Mouse (Mus musculus) heart, adult 8-10 months (tissue): ENCODE data around the gene D430041D05Rik. TPM values are rescaled to one million over a fixed set of nuclear protein-coding genes. Genes with fewer than 3 reads are reported as not detected.

ENCODE experiments used
- DNase-seq: peaks from one replicate; pipeline ENCODE4 v3.0.0; 2022; ENCODE audit warnings: low spot score
- total RNA-seq, 4 experiments: library from RNA; stranded (reverse); gene quantifications; 2 replicates each; pipeline ENCODE4 v1.2.4; 2022

Gene D430041D05Rik
- total RNA-seq, 4 experiments from 2014 or later = 0.03 to 0.06 (median 0.06) TPM

DNA sequence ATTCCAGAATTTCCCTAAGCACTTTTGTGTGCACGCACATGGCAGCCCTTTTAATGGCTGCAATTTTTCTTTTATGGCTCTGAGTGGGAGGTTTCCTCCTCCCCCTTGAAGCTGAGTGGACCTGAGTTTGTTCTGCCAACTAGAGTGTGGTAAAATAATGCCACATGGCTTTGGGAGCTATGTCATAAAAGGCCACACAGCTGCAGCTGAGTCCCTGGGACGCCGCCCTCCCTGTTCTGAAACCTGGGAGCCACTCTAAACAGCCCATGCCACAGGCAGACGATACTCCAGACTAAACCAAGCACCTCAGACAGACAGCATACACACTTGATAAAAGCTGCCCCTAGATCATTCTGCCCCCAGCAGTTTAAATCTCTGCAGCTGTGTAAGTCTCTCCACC lies 143.8 kb downstream of the D430041D05Rik start:
- DNase-seq = no peak

- DNase-seq = no peak
These were observed 149.1 kb downstream of the D430041D05Rik start for GRCm38 (mm10) chr2:104261741-104262067.

GRCm38 (mm10) chr2:104260920-104261740 lies 149.7 kb downstream of the D430041D05Rik start:
- DNase-seq = peak; percentile 1

DNA sequence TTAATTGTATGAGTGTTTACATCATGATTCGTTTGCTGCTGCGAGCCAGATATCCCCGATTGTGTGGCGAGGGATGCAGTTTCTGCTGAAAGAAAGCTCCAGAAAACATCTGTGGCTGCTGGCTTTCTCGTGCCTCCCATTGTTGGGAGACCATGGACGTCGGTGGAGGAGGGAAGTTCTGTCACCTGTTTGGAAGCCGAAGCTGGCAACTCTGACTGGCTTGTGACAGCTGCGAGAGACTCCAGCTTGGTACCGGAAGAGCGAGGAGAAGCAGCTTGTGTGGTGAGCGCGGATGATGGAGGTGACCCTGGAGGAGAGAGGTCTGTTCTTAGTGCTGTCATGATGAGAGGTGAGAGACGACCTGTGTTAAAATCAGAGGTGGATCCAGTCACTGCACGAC lies 154.2 kb downstream of the D430041D05Rik start:
- no peak for DNase-seq

GRCm38 (mm10) chr2:104254944-104255343 lies 155.9 kb downstream of the D430041D05Rik start:
- DNase-seq = no peak

- DNase-seq = no peak
These were observed 157.5 kb downstream of the D430041D05Rik start for GRCm38 (mm10) chr2:104253341-104253740.

DNA sequence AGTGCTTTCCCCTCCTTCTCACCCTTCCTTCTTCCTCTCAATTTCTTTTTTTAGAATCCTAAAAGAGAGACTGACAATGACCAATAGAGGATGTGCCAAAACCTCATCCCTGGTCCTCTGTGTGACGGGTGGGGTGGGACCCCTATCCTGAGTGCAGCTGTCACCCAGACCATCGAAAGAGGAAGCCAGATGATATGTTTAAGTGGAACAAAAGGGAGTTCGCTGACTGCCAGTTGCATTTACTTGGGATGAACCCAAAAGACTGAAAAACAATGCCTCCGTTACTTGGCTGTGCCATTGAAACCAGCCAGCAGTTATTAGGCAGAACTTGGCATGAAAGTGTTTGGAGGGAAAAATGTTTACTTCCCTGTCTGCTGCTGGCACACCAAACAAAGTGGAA lies 159.2 kb downstream of the D430041D05Rik start:
- DNase-seq = no peak

DNA sequence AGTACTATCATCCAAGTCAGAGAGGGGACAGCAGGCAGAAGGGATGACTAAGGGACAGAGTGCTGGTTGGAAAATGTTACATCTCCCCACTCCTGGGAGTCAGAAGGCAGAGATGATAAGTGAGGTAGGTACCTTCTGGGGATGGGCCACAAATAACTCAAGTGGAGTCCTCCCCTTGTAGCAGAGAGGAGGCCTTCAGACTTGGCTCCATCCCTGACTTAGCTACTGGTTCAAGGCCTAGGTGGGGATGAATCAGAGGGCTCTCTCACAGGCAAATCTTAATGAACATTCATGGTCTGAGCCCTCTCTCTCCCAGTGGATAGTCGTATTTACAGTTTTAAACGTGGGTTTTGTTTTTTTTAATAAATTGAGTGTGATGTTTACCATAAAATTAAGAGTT lies 161.0 kb downstream of the D430041D05Rik start:
- DNase-seq = no peak

DNA sequence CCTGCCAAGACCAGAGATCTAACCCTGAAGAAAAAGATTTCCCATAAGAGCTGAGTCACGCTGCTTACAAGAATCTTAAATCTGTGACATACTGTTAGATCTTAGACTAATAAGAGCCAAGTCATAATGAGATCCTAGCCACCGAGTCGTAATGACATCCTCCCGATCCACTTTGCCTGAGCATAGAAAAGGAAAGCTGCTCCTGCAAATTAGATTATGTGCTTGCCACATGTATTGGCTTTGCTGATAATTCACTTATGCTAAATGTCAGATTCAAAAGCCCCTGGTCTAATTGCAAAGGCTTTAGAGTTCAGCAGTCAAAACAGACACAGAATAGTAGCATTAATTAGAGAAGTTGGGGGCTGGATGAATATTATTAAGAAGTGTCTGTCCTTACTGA lies 164.0 kb downstream of the D430041D05Rik start:
- DNase-seq = no peak

- DNase-seq = no peak
These were observed 168.8 kb downstream of the D430041D05Rik start for GRCm38 (mm10) chr2:104242055-104242454.

GRCm38 (mm10) chr2:104237141-104237540 lies 173.7 kb downstream of the D430041D05Rik start:
- DNase-seq = no peak

DNA sequence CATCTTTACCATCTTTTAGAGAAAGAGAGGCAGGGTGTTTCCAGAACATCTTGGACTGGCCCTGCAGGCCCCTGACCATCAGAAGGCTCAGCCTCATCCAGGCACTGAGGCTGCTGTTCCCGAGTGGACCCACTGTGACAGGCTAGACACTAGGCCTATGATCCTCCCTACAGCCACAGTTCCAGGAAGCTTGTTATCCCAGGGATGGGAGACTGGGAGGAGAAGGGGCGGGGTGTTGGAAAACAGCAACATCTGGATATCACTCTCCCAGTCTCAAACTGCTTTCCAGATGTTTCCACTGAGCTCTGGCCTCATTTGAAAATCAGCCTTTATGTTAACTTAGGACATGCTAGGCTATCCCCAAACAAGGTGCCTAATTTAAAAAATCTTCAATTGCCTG lies 180.4 kb downstream of the D430041D05Rik start:
- DNase-seq = no peak

GRCm38 (mm10) chr2:104226057-104226456 lies 184.8 kb downstream of the D430041D05Rik start:
- no peak for DNase-seq

DNA sequence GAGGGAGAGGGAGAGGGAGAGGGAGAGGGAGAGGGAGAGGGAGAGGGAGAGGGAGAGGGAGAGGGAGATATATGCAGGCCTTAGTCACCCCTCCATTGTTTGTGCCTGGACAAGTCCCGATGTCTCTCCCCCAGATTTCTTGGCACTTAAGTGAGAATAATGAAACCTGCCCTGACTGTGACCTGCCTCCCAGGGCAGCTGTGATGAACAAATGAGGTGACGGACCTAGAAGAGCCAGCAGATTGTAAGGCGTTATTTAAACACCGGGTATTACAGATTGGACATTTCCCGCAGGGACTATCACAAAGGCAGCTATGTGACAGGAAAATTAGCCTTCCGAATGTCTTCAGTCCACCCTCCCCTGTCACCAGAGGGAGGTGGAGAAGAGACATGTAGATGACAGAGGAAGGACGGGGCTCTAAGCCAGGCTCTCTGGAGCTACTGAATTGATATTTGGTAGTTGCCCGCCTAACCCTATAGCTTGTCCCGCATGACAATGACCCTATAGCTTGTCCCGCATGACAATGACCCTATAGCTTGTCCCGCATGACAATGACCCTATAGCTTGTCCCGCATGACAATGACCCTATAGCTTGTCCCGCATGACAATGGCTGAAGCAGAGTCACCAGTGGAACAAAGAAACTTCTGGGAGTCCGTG lies 191.0 kb downstream of the D430041D05Rik start:
- no peak for DNase-seq

DNA sequence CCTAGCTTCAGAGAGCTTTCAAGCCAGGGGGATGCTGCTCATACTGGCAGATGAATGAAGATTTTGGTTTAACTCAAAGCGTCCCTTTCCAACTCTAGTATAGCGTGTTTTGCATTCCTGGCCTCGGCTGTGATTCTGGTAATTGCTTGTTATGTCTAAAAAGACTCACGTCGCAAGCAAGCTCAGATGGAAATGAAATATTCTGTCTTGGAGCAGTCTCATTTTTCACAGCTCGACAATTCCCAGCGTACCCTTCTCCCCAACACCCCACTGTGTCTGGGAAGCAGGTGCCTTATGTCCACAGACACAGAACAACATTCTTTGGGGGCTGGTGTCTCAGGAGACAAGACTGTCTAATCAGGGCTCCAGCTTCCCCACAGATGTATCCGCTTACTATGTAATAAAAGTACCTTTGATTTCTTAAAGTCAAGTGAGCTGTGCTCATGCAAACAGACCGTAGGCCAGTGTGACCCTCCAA lies 192.2 kb downstream of the D430041D05Rik start:
- DNase-seq = no peak

DNA sequence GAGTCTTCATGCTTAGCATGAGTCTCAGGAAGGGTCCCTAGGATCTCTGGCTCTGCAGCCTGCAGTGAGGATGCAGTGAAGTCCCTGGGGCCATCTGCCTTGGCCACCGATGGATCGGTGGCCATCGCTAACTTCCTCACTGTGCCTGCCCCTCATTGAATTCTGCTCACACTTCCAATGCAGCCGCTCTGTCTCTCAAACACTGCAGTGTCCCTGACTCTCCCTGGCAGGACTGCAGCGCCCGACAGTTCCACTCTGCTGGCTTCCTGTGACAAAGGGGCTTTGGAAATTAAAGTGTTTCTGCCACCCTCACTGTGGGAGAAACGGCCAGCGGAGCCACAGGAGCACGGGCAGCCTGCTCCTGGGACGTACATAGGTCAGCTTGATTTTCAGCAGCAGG lies 192.7 kb downstream of the D430041D05Rik start:
- DNase-seq = no peak

DNA sequence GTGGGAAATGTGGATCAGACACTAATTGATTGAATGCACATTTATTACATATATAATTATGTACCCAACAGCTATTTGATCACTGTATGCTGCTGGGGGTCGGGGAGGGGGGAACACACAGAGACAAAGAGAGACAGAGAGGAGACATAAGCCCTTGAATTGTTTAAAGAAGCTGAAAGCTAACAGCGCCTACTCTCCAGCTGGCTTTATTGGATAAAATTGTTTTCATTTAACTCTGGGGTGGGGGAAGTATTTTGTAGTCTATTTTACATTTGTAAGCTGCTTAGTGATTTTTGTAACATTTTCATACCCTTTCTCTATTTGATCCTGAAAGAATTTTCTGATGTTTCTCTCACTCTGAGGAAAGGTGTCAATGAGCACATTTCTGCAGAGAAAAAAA lies 201.4 kb downstream of the D430041D05Rik start:
- no peak for DNase-seq

- DNase-seq = no peak
These were observed 202.4 kb downstream of the D430041D05Rik start for GRCm38 (mm10) chr2:104208415-104208814.

DNA sequence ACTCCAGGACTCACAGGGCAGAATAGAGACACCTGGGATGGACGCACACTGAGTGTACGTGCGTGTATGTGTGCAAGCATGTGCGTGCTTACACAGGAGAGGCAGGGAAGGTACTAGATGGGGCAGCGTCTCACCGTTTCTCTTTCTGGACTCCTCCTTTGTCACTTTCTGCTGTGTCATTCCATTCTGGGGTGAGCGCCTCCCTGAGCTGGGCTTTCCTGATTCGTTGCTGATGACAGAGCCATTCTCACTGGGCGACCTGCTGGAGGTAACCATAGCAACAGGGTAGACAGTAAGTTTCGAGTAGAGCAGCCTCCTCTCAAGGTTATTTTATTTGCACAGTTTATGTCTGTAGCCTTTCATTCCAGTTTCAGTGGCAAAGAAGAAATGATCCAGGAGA lies 202.9 kb downstream of the D430041D05Rik start:
- no peak for DNase-seq

DNA sequence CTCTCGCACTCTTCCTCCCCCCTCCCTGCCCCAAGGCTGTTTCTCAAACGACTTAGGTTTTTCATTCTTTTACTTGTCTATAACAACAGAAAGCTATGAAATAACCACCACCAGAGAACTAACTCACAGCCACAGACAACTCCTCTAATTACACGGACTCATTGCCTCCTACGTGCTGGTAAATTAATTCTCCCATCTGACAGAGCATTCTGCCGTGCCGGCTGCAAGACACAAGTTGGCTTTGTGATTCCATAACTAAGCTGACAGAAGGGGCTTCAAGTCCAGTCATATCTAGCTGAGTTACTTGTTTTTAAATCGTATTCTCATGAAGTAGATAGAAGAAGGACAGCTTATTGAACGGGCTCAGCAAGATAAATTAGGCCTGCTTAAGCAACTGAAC lies 205.2 kb downstream of the D430041D05Rik start:
- DNase-seq = no peak

GRCm38 (mm10) chr2:104200211-104200610 lies 210.6 kb downstream of the D430041D05Rik start:
- no peak for DNase-seq

DNA sequence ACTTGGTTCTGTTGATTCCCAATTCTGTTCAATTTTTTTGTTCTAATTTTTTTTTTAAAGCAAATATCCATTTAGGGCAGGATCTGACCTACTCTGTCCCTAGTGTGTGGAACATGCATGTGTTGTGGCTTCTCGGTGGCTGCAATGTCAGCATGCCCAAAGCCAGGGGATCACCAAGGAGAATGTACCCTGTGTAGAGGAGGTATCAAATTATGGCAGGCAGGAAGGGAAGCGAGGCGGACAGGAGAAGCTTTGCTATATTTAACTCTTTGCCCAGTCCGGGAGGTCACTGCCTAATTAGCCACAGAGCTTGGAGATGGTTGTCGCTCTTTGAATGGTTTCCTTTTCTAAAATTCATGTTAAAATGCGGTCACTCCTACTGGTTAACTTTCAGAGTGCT lies 212.6 kb downstream of the D430041D05Rik start:
- no peak for DNase-seq

DNA sequence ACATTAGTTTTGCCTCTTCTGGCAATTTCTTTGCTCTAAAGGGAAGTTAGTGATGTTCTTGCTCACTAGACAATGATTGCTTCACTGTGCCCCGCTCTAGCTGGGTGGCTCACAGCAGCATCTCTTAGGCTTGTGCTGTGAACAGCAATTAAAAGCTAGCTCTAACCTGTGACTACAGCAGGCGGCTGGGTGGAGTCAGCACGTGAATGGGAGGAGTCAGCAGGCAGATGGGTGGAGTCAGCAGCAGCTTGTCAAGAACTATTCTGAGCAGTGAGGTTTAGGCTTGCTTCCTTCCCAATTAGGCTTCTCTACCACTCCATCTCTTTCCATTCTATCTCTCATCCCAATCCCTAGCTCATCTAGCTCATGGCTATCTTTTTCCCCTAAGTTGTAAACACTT lies 213.5 kb downstream of the D430041D05Rik start:
- no peak for DNase-seq
